Mouse (Mus musculus) gastrocnemius, postnatal 4 days (tissue): ENCODE measurements around the gene Tedc2. TPM values are rescaled to one million over a fixed set of nuclear protein-coding genes. Genes with fewer than 3 reads are reported as not detected.
A peak's percentile ranks its signal among the peaks of the same experiment; 100 is the strongest.

Experiments
- DNase-seq, 2 experiments: peaks; one replicate each; pipeline ENCODE4 v3.0.0; 2021 to 2022; ENCODE audit warnings: low spot score in 2 of 2, mixed read lengths in 2 of 2
- long read RNA-seq, 2 experiments: library from polyadenylated mRNA; stranded (forward); transcript quantifications; one replicate each; pipeline ENCODE4 v2.0.0; 2021
- total RNA-seq, 2 experiments: library from RNA; stranded (reverse); gene quantifications; 2 replicates each; pipeline ENCODE4 v1.2.3; 2021

Tedc2 gene
- 1 to 10 TPM; 6.0 to 6.1 TPM for total RNA-seq
- long read RNA-seq, experiment 1, transcript Tedc2-201 (10 exons, 2,166 nt): major isoform, 7 of 10 reads
- long read RNA-seq, experiment 1, partial matches to known transcripts: 2 of 10 reads
- long read RNA-seq, experiment 1, other reads (novel, unspliced or antisense): 0 of 10 reads
- long read RNA-seq, experiment 2, transcript Tedc2-201 (10 exons, 2,166 nt): major isoform, 7 of 14 reads
- long read RNA-seq, experiment 2, partial matches to known transcripts: 3 of 14 reads
- long read RNA-seq, experiment 2, other reads (novel, unspliced or antisense): 4 of 14 reads

DNA sequence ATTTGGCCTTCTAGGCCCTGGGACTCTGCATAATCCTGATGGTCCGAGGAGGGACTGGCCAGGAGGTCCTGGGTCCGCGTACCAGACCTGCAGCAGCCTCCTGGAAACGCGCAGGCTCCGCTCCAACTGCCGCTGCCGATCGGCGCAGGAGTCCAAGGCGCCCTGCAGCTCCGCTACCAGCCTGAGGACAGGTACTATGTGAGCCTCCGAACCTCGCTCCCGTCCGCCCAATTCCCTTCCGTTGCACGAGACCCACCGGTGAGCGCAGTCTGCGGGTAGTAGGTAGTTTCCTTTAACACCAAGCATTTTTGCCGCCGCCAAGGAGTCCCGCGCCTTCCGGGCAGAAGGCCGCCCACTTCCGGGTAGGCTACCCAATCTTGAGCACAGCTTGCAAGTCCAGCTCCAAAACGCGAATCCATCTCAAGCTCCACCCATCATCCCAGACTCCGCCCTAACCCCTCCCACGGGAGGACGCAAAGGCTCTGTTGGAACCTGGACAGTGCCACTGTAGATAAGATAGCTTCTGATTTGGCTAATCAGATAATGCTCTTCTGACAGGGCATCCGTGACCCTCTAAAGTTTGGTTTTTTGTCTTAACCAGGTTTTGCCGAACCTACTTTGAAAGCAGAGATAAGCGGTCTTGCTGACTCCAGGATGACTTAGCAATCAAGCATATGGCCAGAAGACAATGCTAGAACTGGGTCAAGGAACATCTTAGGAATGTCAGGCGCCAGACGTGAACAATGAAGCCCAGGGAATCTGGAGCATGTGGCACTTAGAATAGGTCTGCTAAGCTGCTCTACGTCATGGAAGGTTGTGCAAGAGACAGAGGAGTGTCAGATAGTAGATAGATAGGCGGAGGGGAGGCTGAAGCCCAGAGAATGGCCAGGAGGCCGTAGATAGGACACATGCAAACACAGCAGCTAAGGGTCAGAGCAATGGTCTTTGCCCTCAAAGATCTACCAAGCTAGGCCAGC lies at the start of gene Tedc2:
Gene Tedc2 (minus strand): TSS at position 417 of the 977 bp plus-strand sequence.
- DNase-seq: peak; percentile 72 to 89

DNA sequence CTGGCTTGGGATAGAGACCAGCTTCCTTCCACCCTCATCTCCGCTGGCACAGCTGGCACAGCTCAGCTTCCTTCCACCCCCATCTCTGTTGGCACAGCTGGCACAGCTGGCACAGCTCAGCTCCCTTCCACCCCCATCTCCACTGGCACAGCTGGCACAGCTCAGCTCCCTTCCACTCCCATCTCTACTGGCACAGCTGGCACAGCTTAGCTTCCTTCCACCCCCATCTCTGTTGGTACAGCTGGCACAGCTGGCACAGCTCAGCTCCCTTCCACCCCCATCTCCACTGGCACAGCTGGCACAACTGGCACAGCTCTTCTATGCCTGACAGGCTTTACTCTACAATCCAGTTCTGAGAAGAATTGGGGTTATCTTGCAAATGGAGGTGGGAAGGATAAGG lies 46.5 kb upstream of the Tedc2 start:
- no peak for DNase-seq

DNA sequence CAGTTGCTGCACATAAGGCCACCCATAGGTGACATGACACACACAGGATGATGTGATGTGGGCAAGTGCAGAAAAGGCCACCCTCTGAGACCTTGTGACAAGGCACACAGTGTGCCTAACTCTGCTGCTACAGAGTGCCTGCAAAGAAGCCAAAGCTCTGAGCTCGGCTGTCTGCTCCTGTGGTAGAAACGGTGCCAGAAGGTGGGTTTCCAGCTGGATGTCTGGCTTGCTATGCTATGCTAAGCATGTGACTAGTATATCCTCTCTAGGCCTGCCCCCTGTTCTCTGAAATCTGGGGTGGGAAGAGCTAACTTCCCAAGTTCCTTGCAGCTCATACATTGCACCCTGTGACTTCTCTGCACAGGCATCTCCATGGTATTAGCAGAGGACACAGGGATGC lies 44.1 kb upstream of the Tedc2 start:
- no peak for DNase-seq

DNA sequence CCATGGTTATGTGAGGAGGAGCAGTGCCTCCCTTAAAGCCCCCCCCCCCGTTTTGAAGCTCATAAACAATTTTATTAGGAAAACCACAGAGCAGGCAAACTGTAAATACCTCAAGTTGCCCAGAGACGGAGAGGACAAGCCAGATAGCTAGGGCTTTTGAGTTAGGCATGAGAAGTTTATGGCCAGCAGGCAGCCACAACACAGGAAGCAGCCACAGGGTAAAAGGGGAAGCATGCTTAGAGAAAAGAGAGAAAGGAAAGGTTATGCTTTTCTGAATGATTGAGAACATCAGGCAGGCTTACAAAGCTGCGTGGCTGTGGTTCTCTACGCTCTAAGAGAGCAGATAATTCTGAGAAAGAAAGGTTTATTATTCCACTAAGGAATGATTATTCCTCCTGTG lies 39.9 kb upstream of the Tedc2 start:
- DNase-seq: no peak

DNA sequence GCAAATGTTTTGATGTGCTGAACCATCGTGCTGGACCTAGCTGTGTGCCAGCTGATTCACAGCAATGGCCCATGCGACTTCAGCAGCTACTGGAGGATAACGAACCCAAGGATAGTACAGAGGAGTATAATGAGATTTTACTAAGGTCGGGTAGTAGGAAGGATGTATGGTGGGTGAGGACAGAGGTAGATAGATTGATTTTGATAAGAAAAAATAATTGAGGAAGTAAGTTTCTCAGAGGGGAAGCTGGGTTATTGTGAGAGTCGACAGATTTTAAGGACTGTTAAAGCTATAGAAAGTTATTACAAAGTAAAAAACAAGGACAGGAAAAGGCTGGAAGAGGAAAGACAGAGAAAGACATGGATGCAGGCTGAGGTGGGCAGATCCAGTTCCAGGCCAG lies 39.1 kb upstream of the Tedc2 start:
- DNase-seq: no peak

DNA sequence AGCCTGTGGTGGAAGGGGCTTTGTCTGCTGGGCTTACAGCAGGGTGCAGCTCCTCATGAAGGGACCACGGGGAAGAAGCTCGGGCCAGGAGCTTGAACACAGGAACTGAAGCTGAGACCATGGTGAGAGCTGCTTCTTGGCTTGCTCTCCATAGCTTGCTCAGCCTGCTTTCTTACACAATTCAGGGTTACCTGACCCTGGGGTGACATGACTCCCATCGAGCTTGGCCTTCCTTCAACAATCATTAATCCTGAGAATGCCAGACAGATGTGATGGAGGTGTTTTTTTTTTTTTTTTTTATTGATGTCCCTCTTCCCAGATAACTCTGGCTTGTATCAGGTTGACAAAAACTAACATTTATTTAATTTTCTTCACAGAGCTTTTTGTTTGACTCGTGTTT lies 38.3 kb upstream of the Tedc2 start:
- no peak for DNase-seq

DNA sequence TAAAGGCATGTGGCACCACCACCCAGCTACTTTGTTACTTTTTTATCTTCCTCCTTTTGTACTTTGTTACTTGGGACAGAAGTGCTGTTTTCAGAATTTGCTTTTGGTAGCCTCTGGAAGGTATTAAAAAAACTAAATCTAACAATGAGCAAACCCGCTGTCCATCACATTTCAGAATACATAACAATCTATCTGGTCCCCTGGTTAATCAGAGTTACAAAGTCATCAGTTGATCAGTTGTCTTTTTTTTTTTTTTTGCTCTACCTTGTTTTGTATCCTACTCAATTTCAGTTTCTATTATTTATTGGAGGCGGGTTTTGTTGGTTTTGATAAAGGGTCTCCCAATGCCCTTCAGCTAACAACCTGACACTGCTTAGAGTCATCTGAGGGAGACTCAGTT lies 31.7 kb upstream of the Tedc2 start:
- no peak for DNase-seq

DNA sequence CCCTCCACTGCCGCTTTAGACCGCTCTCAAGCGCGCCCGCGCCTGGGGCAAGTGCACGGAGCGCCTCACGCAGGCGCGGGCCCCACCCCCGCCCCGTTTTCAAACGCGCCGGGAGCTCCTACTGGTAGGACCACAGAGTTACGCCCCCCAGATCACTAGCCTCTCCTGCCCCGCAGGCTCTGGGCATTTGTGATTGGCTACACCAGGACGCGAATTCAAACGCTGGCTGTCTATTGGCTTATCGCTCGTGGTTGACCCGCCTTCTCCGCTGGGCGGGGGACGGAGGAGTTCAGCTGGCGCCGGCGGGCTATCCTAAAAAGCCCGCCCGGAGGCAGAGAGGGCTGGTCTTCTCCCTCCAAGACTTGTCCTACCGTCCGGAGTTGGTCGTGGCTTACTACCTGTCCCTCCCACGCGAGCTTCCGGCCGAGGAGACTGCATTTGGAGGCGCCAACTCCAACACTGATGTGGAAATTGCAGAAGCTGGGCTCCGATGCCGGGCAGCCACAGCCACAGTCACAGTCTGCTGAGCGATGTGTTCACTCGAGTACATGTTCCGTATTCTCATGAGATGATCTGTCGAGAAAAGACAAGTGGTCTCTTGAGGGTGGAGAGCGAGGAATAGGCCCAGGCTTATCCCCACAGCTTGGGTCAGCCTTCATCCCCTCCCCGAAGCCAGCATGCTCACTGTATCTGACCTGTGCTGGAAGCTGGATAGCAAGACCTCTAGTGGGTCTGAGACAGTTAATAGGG lies 30.8 kb upstream of the Tedc2 start, which contains the start of gene Ccnf:
Gene Ccnf (minus strand): TSS at position 165 of the 750 bp plus-strand sequence.
- peak; percentile 85 to 94 for DNase-seq

DNA sequence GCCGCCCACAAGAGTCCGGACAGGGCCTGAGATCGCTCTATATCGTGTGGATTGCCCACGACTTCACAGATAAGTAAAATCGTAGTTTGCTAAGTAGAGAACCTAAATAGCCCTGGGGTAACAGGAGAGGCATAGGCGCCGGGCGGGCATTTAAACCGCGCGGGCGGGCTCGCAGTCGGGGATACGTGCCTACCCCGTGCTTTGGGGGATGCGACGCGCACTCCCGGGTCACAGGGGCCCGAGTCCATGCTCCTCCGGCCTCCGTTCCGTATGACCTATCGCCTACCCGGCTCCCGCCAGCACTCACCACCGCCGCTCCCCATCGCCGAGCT lies 30.3 kb upstream of the Tedc2 start:
- DNase-seq: no peak

DNA sequence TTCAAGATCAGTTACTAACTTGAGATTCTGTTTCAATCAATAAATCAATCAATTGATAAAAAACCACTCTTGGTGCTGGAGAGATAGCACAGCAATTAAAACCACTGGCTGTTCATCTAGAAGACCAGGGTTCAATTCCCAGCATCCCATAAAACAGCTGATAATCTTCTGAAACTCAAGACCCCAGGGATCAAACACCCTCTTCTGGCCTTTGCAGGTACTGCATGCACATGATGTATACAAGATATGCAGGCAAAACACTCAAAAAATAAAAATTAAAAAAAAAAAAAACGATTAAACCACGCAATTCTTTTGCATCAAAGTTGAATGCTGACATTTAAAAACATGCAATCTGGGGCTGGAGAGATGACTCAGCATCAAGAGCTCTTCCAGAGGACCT lies 28.0 kb upstream of the Tedc2 start:
- DNase-seq: no peak

DNA sequence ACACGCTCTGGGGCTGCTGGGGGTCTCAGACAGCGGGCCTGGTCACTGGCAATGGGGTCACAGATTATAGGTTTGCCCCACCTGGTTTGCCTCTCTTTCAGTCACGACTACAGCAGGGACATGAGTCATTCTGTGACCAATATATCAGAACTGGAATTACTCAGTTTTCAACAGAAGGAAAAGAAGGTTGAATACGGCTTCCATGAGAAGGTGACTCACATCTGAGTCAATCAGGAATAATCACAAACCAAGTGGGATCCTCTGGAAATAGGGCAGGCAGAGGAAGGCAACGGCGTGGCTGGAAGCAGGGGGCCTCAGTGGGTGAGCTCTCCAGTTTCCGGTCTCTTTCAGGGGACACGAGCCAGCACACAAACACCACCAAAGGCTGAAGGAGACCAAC lies 23.4 kb upstream of the Tedc2 start:
- no peak for DNase-seq

DNA sequence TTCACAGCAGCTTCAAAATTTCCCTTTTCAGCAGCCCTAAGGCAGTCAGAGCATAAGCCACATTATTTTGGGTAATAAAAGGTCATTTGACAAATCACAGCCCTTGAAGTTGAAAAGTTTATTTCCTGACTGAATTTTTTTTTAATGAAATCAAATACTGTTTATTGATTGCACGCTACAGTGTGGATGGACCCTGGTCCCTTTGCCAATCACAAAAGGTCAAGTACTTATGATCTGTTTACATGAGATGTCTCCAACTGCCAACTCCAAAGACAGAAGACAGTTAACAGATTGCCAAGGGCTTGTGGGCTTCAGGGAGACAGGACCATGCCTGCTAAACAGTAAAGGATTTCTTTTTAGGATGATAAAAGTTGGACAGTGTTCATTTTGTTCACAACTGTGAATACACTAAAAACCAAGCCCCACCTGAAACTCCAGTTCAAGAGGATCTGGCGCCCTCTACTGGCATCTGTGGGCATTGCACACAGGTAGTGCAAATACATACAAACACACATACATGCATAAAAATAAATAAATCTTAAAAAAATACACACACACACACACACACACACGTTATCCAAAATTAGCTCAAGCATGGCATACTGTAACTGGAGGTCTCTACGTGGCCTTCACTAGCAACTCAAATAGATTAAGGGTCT lies 22.8 kb upstream of the Tedc2 start:
- no peak for DNase-seq

DNA sequence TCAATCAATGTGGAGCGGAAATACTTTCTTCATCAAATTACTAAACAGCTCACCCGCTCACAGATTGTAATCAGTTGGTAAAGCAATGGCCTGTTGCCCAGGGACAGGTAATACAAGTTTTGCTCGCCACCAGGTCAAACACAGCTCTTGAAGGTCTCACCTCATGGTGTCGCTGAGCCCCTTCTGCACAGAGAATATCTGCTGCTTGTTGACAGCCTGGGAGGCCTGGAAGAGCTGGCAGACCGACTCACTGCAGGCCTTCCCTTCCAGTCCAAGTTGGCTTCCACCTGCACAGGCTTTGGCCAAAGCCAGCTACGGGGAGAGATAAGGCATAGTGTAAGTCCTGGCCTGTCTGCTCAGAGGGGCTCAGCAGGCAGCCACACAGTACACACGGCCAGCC lies 16.3 kb upstream of the Tedc2 start:
- DNase-seq: no peak

DNA sequence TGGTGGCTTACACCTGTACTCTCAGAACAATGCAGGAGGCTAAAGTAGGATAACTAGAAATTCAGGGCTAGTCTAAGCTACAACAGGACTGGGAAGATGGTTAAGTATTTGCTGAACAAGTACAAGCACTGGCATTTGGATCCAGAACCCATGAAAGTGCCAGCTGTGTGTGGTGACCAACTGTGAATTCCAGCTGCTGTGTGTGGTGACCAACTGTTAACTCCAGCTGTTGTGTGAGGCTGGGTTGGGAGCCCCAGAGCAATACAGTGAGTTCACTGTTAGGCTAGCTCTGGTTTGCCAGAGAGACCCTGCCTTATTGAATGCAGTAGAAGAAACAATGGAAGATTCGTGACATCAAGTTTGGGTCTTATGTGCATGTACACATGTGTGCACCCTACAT lies 15.8 kb upstream of the Tedc2 start:
- no peak for DNase-seq

DNA sequence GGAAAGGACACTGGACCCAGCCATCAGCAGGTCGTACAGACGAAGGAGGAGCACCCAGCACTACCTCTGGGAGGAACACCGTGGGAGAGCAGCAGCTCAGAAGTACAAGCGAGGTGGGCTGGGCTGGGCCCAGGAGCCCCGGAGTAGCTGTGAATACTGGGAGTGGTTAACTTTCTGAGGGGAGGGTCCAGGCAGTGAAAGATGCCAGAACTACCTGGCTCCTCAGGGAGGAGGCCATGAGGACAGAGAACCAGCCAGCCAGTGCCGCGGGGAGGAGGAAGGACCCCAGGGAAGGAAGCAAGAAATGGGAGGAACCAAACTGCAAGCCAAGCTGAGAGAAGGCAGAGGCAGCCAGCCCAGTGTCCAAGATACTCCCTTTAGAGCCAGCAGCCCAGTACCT lies 7.3 kb upstream of the Tedc2 start:
- no peak for DNase-seq

DNA sequence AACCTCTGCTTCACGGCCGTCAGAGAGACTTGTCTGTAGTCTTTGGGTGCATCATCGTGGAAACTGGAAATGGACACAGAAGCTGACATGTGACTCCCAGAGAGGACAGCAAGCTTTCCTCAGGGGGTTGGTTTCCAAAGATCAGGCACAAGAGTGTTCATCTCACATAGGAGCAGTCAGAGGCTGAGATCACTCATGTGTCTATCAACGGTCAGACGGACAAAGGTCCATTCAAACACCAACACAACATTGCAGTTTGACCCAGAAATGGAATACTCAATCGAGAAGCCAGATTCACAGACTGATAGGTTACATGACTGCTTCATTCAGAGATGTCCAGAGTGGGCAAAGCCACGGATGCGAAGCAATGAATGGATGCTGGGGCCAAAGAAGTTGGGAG lies 6.1 kb upstream of the Tedc2 start:
- DNase-seq: no peak

DNA sequence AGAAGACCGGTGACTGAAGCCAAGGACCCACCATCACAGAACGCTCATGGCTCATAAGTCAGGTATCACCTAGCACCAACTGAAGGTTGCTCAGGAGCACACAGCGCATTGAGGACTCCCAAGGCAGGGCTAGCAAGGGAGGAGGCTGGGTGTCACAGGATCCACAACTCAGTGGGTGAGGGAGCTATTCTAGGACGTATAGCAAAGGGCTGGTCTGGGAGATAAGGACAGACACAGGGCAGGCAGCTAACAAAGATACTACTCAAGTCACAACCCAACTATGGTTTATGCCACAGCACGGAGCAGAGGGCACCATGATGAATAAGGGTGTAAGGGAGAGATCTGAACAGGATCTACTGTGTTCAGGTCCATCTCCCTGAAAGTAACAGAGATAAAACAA lies 5.2 kb upstream of the Tedc2 start:
- no peak for DNase-seq

DNA sequence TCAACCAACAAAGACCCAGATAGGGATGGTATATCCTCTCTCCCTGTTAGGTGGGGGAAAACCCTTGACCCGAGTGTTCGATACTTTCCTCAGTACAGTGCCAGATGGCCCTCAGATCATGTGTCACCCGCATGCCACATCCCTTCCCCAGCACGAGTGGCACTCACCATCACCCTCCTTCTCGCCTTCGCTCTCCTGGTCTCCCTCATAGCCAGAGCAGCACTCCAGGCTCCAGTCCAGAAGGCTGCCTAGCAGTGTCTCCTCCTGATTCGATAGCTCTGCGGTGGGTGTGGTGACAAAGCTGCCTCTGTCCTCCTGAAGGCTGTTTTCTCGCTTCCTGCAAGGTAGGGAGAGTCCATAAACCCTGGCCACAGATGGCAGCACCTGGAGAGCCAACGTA lies 4.1 kb upstream of the Tedc2 start:
- no peak for DNase-seq

DNA sequence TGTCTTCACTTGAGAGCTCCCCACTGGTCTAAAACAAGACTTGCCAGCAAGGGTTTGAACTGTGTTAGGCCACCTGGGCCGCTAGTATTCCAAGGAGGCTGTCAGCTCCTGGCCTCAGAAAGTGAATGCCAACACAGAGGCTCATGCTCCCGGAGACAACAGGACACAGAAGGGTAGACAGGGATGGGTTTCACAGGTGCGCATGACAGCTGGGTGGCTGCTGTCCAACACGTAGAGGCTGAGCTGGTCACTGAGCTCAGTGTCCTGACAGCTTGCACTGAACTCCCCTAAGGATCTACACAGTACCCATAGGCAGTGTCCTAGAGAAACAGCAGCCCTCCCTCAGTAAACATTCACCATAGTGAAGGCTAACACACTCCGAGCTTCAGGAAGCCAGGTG lies 2.9 kb upstream of the Tedc2 start:
- no peak for DNase-seq

DNA sequence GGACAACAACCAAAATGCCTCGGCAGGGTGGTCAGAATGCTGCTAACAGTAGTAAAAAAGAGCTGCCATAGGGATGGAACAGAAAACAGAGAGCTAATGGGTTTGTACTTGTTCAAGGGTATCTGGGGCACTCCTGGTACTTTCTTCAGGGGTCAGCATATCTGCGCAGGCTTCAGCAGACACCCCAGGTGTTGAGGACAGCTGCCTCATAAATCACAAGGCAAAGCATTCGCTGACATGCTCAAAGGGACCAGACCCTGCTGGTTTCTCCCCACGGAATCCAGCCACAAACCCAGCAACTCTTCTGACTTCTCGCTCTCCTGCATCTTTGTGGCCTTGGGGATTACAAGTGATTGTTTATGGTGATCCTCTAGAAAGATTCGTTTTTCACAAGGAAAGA lies 2.0 kb upstream of the Tedc2 start:
- no peak for DNase-seq

DNA sequence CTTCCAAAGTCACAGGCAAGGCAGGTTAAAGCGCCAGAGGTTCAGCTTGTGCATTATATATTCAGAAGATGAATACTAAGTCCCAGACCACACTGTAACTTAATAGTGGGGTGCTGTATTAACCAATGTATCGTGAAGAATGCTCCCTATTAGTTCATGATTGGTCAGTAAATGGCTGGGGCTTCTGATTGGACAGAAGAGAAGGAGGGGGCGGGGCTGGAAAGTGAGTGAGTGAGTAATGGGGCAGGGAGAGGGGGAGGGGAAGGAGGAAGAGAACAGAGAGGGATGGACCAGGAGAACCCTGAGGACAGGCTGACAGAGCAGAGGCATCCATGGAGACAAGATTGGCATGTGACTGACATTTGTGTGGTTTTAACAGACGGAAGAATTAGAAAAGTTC lies 3.8 kb downstream of the Tedc2 start:
- DNase-seq: no peak
